ENCODE assay signal across 21 mouse cellular contexts in genomic region chr6:46502786-46503185, GRCm38 (mm10).
DNase-seq lines count a peak whose midpoint lies in the region; ATAC-seq lines count a peak whose summit lies in the region.
"Had no signal": no experiment of that assay in that cellular context is flagged by ENCODE, and none has a peak within 500 bp of the region (broad histone marks: within the 10 kb centered on the region; RNA-seq: fewer than 3 reads in every experiment).

No protein-coding gene starts in this region.

- ATAC-seq in limb, embryonic 11.5 days (ENCODE audit: insufficient number of reproducible peaks, low FRiP score, low TSS enrichment, low read depth), result peak; percentile 54; the same call in 1 of the 2 replicates

- WGBS in limb, embryonic 11.5 days, result 5% methylated on average over 1 of the region's 1 CpGs

- H3K27me3 ChIP-seq in limb, embryonic 11.5 days (ENCODE audit: control insufficient read depth, insufficient read depth, low read length), result peaks cover 2% of the 10 kb centered on the region; the same call in 1 of the 2 replicates
- H3K27me3 ChIP-seq: CH12.LX; hindbrain, embryonic 12.5 days; megakaryocyte, embryonic 14.5 days had no signal

- no peaks in the 10 kb centered on the region for H3K9me3 ChIP-seq in limb, embryonic 11.5 days (ENCODE audit: control insufficient read depth, low read length)
- H3K9me3 ChIP-seq: forebrain, embryonic 10.5 days; heart, embryonic 10.5 days; hindbrain, embryonic 12.5 days; megakaryocyte, embryonic 14.5 days had no signal

- H3K4me3 ChIP-seq in limb, embryonic 11.5 days (ENCODE audit: low read depth, low read length), result no peak overlapping the region
- H3K4me3 ChIP-seq: forebrain, embryonic 10.5 days; heart, embryonic 10.5 days; hindbrain, embryonic 12.5 days; megakaryocyte, embryonic 14.5 days; myocyte had no signal

- no peaks in the 10 kb centered on the region for H3K36me3 ChIP-seq in limb, embryonic 11.5 days (ENCODE audit: control insufficient read depth, insufficient read depth, low read length)
- H3K36me3 ChIP-seq: forebrain, embryonic 10.5 days; heart, embryonic 10.5 days; hindbrain, embryonic 12.5 days had no signal

- H3K4me2 ChIP-seq in limb, embryonic 11.5 days (ENCODE audit: low read depth, severe bottlenecking), result no peak overlapping the region
- H3K4me2 ChIP-seq: hindbrain, embryonic 12.5 days; liver, embryonic 11.5 days had no signal

- no peak overlapping the region for H3K9ac ChIP-seq in limb, embryonic 11.5 days (ENCODE audit: low read length)
- H3K9ac ChIP-seq: forebrain, postnatal 0 days; hindbrain, embryonic 12.5 days had no signal

- peaks cover 4% of the 10 kb centered on the region; the same call in 1 of the 2 replicates for H3K4me1 ChIP-seq in limb, embryonic 11.5 days (ENCODE audit: control insufficient read depth, insufficient read depth, low read length)
- H3K4me1 ChIP-seq: heart, embryonic 10.5 days; hindbrain, embryonic 12.5 days; megakaryocyte, embryonic 14.5 days had no signal

- peak; percentile 5 to 42 for DNase-seq in cerebellum, postnatal 14 days
- DNase-seq in cerebellum, adult 8-10 months, result no peak
- DNase-seq in Muller cell, postnatal 12 days (ENCODE audit: inconsistent ontology term), result peak; percentile 4
- DNase-seq in embryo, embryonic 11.5 days (ENCODE audit: low read depth, low spot score), result peak; percentile 8
- DNase-seq in limb, embryonic 11.5 days (ENCODE audit: low spot score), result no peak
- DNase-seq in layer of hippocampus, adult 9-11 months, result no peak
- DNase-seq in gastrocnemius, postnatal 4 days (ENCODE audit: low spot score in 2 of 2), result no peak
- DNase-seq: adrenal gland, postnatal 36 days; forebrain, postnatal 0 days; kidney, adult 9 months; kidney, postnatal 36 days; lung, adult 2 months; spleen, adult 18-20 months; thymus, postnatal 25 days had no signal

- H3K27ac ChIP-seq in limb, embryonic 11.5 days (replicated peaks; ENCODE audit: low read depth, low read length), result no peak overlapping the region
- H3K27ac ChIP-seq: forebrain, embryonic 10.5 days; heart, embryonic 10.5 days; hindbrain, embryonic 12.5 days had no signal

Comparison
In these comparisons a context has a peak if more than half of its experiments do, and no peak if none do; other contexts are left out.
1. DNase-seq: peak in cerebellum, postnatal 14 days (2 of 2), Muller cell, postnatal 12 days (single experiment) and embryo, embryonic 11.5 days (single experiment); none in cerebellum, adult 8-10 months (single experiment), limb, embryonic 11.5 days (single experiment), layer of hippocampus, adult 9-11 months (single experiment) and gastrocnemius, postnatal 4 days (0 of 2).